In the genomic region with DNA sequence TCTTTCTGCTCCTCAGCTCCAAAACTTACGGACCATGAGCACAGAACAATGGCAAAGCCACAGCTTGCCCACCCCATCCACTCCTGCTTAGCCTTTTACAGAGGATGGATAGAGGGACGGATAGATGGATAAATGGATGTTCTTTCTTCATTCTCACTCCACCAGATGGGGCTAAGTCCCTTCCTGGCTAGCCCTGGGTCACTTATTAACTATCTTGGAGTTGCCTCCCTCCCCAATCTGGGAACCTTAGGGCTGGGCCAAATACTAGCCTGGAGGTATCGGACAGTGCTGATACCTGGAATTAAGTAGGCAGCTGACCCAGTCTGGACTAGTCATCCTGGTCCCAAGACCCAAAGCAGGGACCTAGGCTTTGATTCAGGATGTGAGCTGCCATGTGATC, we compare ENCODE assay signal across 15 mouse cellular contexts. TPM values are rescaled to one million over a fixed set of nuclear protein-coding genes. Genes with fewer than 3 reads are reported as not detected.
DNase-seq lines count a peak whose midpoint lies in the region; ATAC-seq and TF ChIP-seq lines count a peak whose summit lies in the region.
"Had no signal": no experiment of that assay in that cellular context is flagged by ENCODE, and none has a peak within 500 bp of the region (broad histone marks: within the 10 kb centered on the region; RNA-seq: fewer than 3 reads in every experiment).

No protein-coding gene starts in this region.

- TF ChIP-seq EP300 in lung, postnatal 0 days (IDR thresholded peaks at IDR 0.05), result no peak
- no peak for TF ChIP-seq EP300 in stomach, postnatal 0 days (optimal IDR thresholded peaks at IDR 0.05)

- no peaks in the 10 kb centered on the region for H3K27me3 ChIP-seq in heart, embryonic 11.5 days (ENCODE audit: control insufficient read depth, insufficient read depth, low read length)
- no peaks in the 10 kb centered on the region for H3K27me3 ChIP-seq in lung, postnatal 0 days (replicated peaks; ENCODE audit: insufficient read depth, low read length)
- no peaks in the 10 kb centered on the region for H3K27me3 ChIP-seq in liver, adult 2 months (ENCODE audit: control insufficient read depth, insufficient read depth, low read length)
- no peaks in the 10 kb centered on the region for H3K27me3 ChIP-seq in stomach, postnatal 0 days (ENCODE audit: control insufficient read depth, insufficient read depth, low read length)
- H3K27me3 ChIP-seq in midbrain, embryonic 10.5 days (ENCODE audit: low read depth, poor library complexity, severe bottlenecking), result no peaks in the 10 kb centered on the region
- H3K27me3 ChIP-seq: heart, embryonic 15.5 days had no signal

- H3K4me3 ChIP-seq in heart, embryonic 11.5 days (ENCODE audit: low read depth, low read length), result no peak overlapping the region
- no peak overlapping the region for H3K4me3 ChIP-seq in lung, postnatal 0 days (ENCODE audit: low read depth, low read length)
- H3K4me3 ChIP-seq in liver, adult 2 months (ENCODE audit: insufficient read depth, low read depth, low read length), result no peak overlapping the region
- no peak overlapping the region for H3K4me3 ChIP-seq in stomach, postnatal 0 days (ENCODE audit: low read depth, low read length)
- no peak overlapping the region for H3K4me3 ChIP-seq in midbrain, embryonic 10.5 days
- H3K4me3 ChIP-seq: heart, embryonic 15.5 days had no signal

- no peak for DNase-seq in heart, adult 9 months (ENCODE audit: low spot score in 2 of 2)
- no peak for DNase-seq in lung, postnatal 0 days (ENCODE audit: low spot score)
- no peak for DNase-seq in lung, postnatal 36 days
- peak; percentile 76 for DNase-seq in liver, adult 2 months (ENCODE audit: extremely low read depth, low read depth, low spot score)
- no peak for DNase-seq in stomach, postnatal 0 days (ENCODE audit: low spot score)
- no peak for DNase-seq in midbrain, embryonic 10.5 days (ENCODE audit: low spot score)
- DNase-seq: B cell, adult 2 months; cerebellum, adult 8-10 months; lung, postnatal 10 days; thymus, adult 2 months had no signal

- no peaks in the 10 kb centered on the region for H3K36me3 ChIP-seq in heart, embryonic 11.5 days (ENCODE audit: control insufficient read depth, insufficient read depth, low read length)
- no peaks in the 10 kb centered on the region for H3K36me3 ChIP-seq in lung, postnatal 0 days (ENCODE audit: insufficient read depth, low read length)
- no peaks in the 10 kb centered on the region for H3K36me3 ChIP-seq in liver, adult 2 months (ENCODE audit: control insufficient read depth, insufficient read depth, low read length)
- no peaks in the 10 kb centered on the region for H3K36me3 ChIP-seq in stomach, postnatal 0 days (ENCODE audit: control insufficient read depth, insufficient read depth, low read length)
- H3K36me3 ChIP-seq in midbrain, embryonic 10.5 days, result no peaks in the 10 kb centered on the region
- H3K36me3 ChIP-seq: heart, embryonic 15.5 days had no signal

- peak overlapping the region; percentile 94 for H3K27ac ChIP-seq in heart, embryonic 11.5 days (ENCODE audit: low read depth, low read length)
- H3K27ac ChIP-seq in lung, postnatal 0 days (ENCODE audit: low read length), result no peak overlapping the region
- no peak overlapping the region for H3K27ac ChIP-seq in liver, adult 2 months (replicated peaks; ENCODE audit: insufficient read depth, low read depth, low read length)
- H3K27ac ChIP-seq in stomach, postnatal 0 days (replicated peaks), result no peak overlapping the region
- no peak overlapping the region; the same call in 1 of the 2 replicates for H3K27ac ChIP-seq in midbrain, embryonic 10.5 days (replicated peaks)

- no peaks in the 10 kb centered on the region for H3K79me2 ChIP-seq in liver, adult 2 months (ENCODE audit: control insufficient read depth, insufficient read depth, low read length)

- peak overlapping the region; percentile 58; the same call in 1 of the 2 replicates for H3K9ac ChIP-seq in heart, embryonic 11.5 days (ENCODE audit: low read depth, low read length)
- no peak overlapping the region for H3K9ac ChIP-seq in lung, postnatal 0 days (replicated peaks; ENCODE audit: low read depth)
- no peak overlapping the region for H3K9ac ChIP-seq in liver, adult 2 months (ENCODE audit: low read depth, low read length)
- H3K9ac ChIP-seq in stomach, postnatal 0 days (ENCODE audit: low read length), result no peak overlapping the region
- H3K9ac ChIP-seq: heart, embryonic 15.5 days had no signal

- peaks cover 28% of the 10 kb centered on the region for H3K4me1 ChIP-seq in heart, embryonic 11.5 days (ENCODE audit: control insufficient read depth, insufficient read depth, low read length)
- H3K4me1 ChIP-seq in lung, postnatal 0 days (ENCODE audit: insufficient read depth, low read depth, low read length), result no peaks in the 10 kb centered on the region
- H3K4me1 ChIP-seq in liver, adult 2 months (ENCODE audit: control insufficient read depth, insufficient read depth, low read length), result peaks cover 2% of the 10 kb centered on the region; the same call in 1 of the 2 replicates
- H3K4me1 ChIP-seq in stomach, postnatal 0 days (replicated peaks; ENCODE audit: control insufficient read depth, insufficient read depth), result no peaks in the 10 kb centered on the region
- H3K4me1 ChIP-seq in midbrain, embryonic 10.5 days, result peaks cover 4% of the 10 kb centered on the region

- ATAC-seq in heart, embryonic 11.5 days (replicated peaks; ENCODE audit: insufficient number of reproducible peaks, low FRiP score, low TSS enrichment), result no peak
- ATAC-seq in lung, postnatal 0 days, result no peak
- ATAC-seq in stomach, postnatal 0 days (ENCODE audit: low FRiP score, low TSS enrichment), result peak; percentile 62; the same call in 1 of the 2 replicates
- ATAC-seq in granulocyte monocyte progenitor cell, adult 5-6 weeks (replicated peaks; ENCODE audit: poor library complexity, severe bottlenecking), result no peak

- TF ChIP-seq CTCF in lung, postnatal 0 days (IDR thresholded peaks at IDR 0.05), result 0 out of 2 replicates have a peak, but pooled peaks have one; percentile 19
- TF ChIP-seq CTCF in liver, adult 2 months (IDR thresholded peaks at IDR 0.05; ENCODE audit: low read depth, low read length), result peak; percentile 44
- peak; percentile 64 for TF ChIP-seq CTCF in stomach, postnatal 0 days (IDR thresholded peaks at IDR 0.05; ENCODE audit: low read depth)

- no peak for TF ChIP-seq POLR2A in liver, adult 2 months (IDR thresholded peaks at IDR 0.05; ENCODE audit: extremely low read depth, insufficient read depth, low read length)

- 61% methylated on average over 3 of the region's 3 CpGs for WGBS in heart, embryonic 11.5 days (ENCODE audit: insufficient replicate concordance)
- WGBS in lung, postnatal 0 days, result 67% methylated on average over 3 of the region's 3 CpGs
- 22% methylated on average over 3 of the region's 3 CpGs for WGBS in liver, adult 2 months
- 63% methylated on average over 3 of the region's 3 CpGs for WGBS in stomach, postnatal 0 days
- 66% methylated on average over 3 of the region's 3 CpGs for WGBS in midbrain, embryonic 10.5 days

- H3K9me3 ChIP-seq in heart, embryonic 11.5 days (replicated peaks; ENCODE audit: control insufficient read depth, low read length), result no peaks in the 10 kb centered on the region
- no peaks in the 10 kb centered on the region for H3K9me3 ChIP-seq in lung, postnatal 0 days (ENCODE audit: low read length)
- H3K9me3 ChIP-seq in stomach, postnatal 0 days (ENCODE audit: control insufficient read depth, low read length), result no peaks in the 10 kb centered on the region
- no peaks in the 10 kb centered on the region for H3K9me3 ChIP-seq in midbrain, embryonic 10.5 days (replicated peaks)
- H3K9me3 ChIP-seq: heart, embryonic 15.5 days had no signal

- no peak overlapping the region for H3K4me2 ChIP-seq in heart, embryonic 11.5 days
- H3K4me2 ChIP-seq in lung, postnatal 0 days (replicated peaks; ENCODE audit: low read depth, low read length), result no peak overlapping the region
- H3K4me2 ChIP-seq in stomach, postnatal 0 days (replicated peaks; ENCODE audit: low read depth), result no peak overlapping the region
- H3K4me2 ChIP-seq: heart, embryonic 15.5 days; midbrain, embryonic 11.5 days had no signal

RNA-seq across cellular contexts. Expression of a gene that starts 7.3 kb away (rescaled TPM):
- 13.0 and 13.6 TPM in 2 replicates for polyA plus RNA-seq in heart, embryonic 11.5 days (2014; fragmentation: Nextera tagmentation; extraction: Ambion mirVana)
- polyA plus RNA-seq in lung, postnatal 0 days (2015; fragmentation: Nextera tagmentation; extraction: Ambion mirVana), result 0.38 and 0.54 TPM in 2 replicates
- total RNA-seq in liver, adult 2 months (2014; rRNA removed), result not detected in 2 replicates
- not detected in 2 replicates for polyA plus RNA-seq in liver, adult 2 months (2012; rRNA removed)
- 0.05 and 0.15 TPM in 2 replicates for polyA plus RNA-seq in stomach, postnatal 0 days (2015; fragmentation: Nextera tagmentation; extraction: Ambion mirVana)
- polyA plus RNA-seq in midbrain, embryonic 10.5 days (2016; fragmentation: Nextera tagmentation; extraction: Ambion mirVana), result 0.53 and 0.60 TPM in 2 replicates
- 0.37 TPM in 1 of 2 replicates, not detected in the other for total RNA-seq in granulocyte monocyte progenitor cell, adult 5-6 weeks (2014; fragmentation: Nextera tagmentation)
- total RNA-seq in granulocyte monocyte progenitor cell, adult 5-6 weeks (2017), result not detected in 2 replicates
- total RNA-seq: neutrophil, adult 5-6 weeks had no signal

RNA-seq across cellular contexts. Expression of a gene that starts 11.1 kb away (rescaled TPM):
- 21.4 and 23.6 TPM in 2 replicates for polyA plus RNA-seq in heart, embryonic 11.5 days (2014; fragmentation: Nextera tagmentation; extraction: Ambion mirVana)
- 37.1 and 39.4 TPM in 2 replicates for polyA plus RNA-seq in lung, postnatal 0 days (2015; fragmentation: Nextera tagmentation; extraction: Ambion mirVana)
- total RNA-seq in liver, adult 2 months (2014; rRNA removed), result 69.4 and 112 TPM in 2 replicates
- polyA plus RNA-seq in liver, adult 2 months (2012; rRNA removed), result 113 and 134 TPM in 2 replicates
- 47.9 and 54.2 TPM in 2 replicates for polyA plus RNA-seq in stomach, postnatal 0 days (2015; fragmentation: Nextera tagmentation; extraction: Ambion mirVana)
- polyA plus RNA-seq in midbrain, embryonic 10.5 days (2016; fragmentation: Nextera tagmentation; extraction: Ambion mirVana), result 19.6 and 22.1 TPM in 2 replicates
- 17.0 and 18.2 TPM in 2 replicates for total RNA-seq in granulocyte monocyte progenitor cell, adult 5-6 weeks (2014; fragmentation: Nextera tagmentation)
- 16.7 and 21.6 TPM in 2 replicates for total RNA-seq in granulocyte monocyte progenitor cell, adult 5-6 weeks (2017)
